Mouse (Mus musculus): ENCODE results near the gene Dusp23.

Dusp23 gene

DNA sequence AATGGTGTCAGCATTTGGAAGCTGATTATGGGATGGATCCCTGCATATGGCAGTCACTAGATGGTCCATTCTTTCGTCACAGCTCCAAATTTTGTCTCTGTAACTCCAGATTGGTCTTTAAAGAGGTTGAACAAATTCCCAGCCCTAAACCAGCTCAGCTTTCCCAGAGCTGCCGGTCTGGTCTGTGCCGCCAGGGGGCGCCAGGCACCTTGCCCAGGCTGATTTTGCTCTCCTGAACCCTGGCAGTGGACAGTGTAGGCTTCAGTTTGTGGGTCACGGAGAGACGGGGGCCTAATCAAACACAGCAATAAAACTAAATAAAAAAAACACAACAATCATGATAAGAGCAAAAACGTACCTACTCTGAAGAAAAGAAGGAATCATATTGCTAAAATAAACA lies 13.5 kb downstream of the Dusp23 start:
- peak; percentile 12 for DNase-seq (ENCODE audit: low spot score)

DNA sequence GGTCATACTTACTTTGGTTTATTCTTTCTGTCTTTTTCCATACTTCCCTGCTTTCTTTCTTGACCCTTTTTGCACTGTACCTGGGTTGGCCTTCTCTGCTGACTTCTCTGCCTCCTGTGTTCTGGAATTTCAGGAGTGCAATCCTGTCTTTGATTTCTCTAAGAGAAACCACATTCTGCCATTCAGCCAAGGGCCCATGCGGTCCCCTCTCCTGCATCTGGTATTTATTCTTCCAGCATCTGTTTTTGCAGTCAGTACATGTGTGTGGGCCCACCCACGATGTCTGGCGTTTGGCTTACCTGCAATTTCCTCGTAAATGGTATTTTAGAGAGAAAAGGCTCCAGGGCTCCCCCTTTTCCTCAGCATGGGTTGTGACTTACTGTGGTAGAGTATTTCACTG lies 14.6 kb downstream of the Dusp23 start:
- no peak for DNase-seq (ENCODE audit: low spot score)

DNA sequence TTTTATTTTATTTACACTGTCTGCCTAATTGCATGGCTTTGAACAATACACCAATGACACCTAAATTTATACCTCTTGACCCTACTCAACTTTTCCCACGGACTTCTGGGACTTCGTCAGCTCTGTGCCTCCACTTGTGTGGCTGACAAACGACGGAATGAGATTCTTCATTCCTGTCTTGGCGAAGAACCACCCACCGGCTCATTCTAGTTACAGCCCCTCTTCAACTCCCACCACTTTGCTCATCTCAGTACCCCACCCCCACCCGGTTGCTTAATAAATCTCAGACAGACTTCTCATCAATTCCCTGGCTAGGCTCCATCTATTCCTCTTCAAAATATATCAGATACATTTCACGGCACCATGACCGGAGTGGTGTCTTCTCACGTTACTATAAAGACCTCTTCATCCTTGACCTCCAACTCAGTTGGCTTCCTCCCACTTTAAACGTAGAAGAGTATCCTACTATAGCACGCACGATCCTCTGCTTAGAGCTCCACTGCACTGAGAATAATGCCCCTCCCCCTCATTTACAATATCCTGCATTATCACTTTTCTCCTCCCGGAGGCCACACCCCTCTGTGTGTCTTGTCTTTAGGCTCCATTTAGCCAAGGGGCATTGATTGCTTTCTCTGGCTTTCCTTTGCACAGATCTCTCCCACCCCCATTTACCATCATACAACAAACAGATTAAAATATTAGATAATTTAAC lies 15.2 kb downstream of the Dusp23 start:
- no peak for DNase-seq (ENCODE audit: low spot score)

DNA sequence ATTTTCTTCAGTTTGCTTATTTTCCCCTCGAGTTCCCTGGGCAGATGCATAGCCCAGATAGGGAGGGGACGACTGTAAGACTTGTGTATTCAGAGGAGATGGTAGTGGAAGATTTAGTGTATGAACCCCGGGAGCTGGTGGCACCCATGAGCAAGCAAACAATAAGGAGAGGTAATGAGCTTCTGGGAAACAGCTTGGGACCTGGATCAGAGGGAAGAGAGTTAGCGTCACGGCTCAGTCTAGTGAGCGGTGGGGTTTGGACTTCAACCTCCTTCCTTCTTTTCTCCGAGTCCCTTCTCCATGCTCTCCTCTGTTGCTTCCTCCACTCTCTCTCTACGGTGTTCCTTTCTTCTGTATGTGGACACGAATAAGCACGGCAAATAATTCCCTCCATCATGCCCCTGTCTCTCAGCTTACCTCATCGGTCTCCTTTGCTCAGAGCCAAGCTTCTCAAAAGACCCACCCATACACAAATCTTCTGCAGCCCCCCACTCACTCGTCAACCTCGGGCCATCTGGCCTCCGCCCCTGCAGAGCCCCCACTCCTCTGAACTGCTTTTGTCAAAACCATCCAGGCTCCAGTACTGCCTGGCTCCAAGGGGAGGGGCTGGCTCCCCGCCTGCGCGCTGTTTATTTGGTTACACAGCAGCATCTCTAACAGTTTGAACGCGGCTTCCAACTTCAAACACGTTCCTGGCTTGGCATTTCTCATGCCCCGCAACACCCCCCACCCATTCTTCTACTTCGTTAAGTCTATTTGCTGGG lies 16.0 kb downstream of the Dusp23 start:
- DNase-seq (ENCODE audit: low spot score), result no peak

DNA sequence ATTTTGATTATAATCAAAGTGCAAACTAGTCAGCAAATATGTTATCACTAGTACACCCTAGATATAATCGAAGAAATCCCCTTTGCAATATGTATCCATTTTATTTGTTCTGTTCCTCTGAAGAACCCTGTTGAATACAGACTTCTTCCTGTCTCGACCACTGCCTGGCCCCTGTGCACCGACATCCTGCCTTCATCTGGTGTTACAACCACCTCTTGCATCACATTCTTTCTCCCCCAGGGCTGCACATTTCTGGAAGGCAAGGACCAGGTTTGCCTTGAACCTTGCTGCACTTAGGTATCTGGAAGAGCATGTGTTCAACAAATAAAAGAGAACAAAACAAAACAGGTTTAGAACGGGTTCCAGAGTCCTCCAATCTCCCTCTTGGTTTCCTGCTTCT lies 17.4 kb downstream of the Dusp23 start:
- DNase-seq (ENCODE audit: low spot score), result no peak

DNA sequence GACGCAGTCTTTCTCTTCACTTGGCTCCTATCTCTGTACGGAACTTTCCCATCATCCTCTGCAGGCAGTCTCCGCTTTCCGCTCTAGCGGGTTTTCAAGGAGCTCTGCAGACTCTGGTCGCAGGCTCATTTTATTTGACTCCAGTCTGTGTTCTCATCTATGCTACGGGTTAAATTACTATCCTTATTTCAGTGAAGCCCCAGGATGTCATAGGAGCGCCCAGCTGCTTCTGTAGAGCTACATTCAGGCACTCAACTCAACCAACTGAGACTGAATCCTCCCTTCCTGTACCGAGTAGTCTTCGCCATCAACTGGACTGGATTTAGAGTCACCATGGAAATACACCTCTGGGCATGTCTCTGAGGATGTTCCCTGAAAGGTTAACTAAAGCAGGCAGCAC lies 18.1 kb downstream of the Dusp23 start:
- DNase-seq (ENCODE audit: low spot score), result no peak

DNA sequence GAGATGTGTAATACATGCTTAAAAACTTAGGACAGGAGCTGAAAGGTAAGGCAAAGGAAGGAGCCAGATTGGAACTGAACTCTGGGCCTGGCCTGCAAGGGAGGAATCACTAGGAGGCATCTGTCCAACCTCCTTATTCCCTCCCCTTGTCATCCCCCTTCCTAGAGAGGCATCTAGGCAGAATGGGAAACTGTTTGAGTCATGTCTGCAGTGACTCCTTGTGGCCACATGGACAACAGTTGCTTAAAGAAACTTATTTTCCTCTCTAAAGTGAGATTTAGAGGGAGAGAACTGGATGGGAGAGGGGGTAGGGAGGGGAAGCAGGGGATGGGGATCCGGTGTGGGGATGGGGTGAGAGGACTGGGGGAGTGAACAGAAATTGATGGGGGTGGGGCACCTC lies 20.0 kb downstream of the Dusp23 start:
- no peak for DNase-seq (ENCODE audit: low spot score)

DNA sequence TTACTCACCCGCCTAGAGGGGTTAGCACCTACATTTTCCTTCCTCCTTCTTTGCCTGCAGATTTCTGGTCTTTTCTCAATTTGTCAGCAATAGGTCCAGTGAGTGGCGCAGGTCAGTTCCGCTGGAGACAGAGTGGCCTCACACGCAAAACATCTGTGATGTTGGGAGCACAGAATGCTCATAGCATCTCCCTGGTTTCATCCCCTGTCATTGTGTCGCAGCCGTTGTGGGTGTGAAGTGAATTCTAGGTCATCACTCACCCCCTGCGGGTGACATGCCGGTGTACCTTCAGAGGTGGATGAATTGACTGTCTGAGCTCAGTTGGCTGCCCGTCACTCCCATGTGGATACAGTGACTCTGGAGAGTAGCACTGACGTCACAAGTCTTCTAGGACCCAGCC lies 21.5 kb downstream of the Dusp23 start:
- no peak for DNase-seq (ENCODE audit: low spot score)

DNA sequence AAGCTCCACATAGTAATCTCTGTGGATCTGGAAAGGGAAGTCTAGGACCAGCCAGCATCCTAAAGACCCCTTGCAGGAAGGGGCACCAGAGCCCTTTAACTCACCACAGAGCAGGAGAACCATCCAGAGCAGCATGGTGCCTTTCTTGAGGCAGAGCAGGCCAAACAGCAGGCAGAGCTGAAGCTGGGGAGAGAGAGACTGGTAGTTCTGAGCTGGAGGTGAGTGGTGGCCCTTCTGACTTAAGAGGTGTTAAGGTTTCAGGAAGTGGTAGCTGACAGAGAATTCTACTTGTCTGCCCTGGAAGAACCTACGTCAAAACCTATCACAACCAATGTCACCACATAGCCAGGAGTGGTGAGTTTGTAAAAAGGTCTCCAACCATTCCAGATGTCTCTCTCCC lies 30.4 kb downstream of the Dusp23 start, which contains the start of gene Fcrl6:
TSS of gene Fcrl6 (minus strand) at position 226 of the 400 bp plus-strand sequence.
- no peak for DNase-seq (ENCODE audit: low spot score)

DNA sequence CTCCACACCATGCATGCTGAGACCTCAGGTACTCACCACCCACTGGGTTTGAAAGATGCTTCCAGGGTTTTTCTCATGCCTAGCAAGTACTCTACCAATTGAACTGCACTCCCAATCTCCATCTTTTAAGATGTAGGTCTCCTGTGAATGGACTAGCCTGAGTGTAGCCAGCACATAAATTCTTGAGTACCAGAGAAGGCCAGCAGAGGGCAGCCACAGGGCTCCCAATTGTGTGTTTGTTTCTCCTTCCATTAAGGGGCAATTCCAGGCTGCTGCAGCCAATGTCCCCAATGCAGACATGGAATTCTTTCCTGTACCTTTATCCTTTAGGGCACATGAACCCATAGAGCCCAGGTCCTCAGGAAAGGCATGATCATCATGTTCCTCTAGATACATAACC lies 38.3 kb downstream of the Dusp23 start:
- no peak for DNase-seq (ENCODE audit: low spot score)

DNA sequence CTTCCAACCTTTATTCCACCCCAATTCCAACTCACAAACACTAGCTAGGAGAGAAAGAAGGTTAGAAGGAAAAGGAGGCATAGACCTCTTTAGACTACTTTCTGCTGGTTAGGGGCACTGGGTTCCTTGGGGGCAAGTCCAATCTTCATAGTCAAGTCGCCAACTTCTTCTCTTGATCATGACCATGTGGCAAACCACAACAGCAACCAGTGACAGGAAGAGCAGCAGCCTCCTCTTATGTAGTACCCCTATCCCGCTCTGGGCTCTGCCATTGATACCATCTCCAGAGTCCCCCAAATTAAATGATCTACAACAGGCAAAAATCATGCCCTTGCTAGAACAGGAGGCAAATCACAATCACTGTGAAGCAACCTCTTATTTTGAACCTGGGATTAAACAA lies 38.8 kb downstream of the Dusp23 start:
- no peak for DNase-seq (ENCODE audit: low spot score)

DNA sequence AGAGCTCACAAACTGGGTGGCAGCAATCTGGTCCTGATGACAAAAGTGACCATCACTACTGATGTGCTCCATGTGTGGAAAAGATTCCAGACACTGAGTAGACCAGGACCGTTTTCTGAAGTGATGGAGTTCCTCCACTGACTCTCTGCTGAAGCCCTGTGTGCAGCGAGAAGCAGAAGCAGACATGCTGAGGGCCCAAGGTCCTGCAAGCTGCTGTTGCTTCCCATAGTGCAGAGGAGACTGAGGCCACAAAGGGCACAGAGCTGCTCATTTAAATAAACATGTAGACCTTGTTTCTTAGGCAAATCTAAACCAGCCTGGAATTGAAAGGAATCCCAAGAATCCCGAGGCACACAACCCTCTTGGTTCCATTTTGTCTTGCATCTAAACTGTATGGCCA lies 39.4 kb downstream of the Dusp23 start:
- no peak for DNase-seq (ENCODE audit: low spot score)

DNA sequence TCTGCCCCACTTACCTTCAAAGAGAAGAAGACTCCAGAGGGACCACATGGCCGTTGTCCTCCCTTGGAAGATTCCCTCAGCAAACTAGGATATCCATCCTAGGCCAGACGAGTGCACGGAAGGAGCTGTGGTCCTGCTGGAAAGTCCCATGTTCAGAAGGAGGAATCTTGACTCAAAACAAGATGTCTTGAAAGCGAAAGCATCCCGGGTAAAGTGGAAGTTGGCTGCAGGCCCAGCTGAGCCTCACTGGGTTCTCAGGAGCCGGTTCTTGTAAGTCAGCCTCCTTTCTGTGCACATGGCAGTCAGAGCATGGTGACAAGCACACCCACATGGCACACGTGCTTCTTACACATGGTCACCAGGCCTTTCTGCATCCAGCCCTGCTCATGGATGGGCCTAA lies 42.4 kb downstream of the Dusp23 start, which contains the start of gene Slamf8:
TSS of gene Slamf8 (minus strand) at position 184 of the 400 bp plus-strand sequence.
- no peak for DNase-seq (ENCODE audit: low spot score)

DNA sequence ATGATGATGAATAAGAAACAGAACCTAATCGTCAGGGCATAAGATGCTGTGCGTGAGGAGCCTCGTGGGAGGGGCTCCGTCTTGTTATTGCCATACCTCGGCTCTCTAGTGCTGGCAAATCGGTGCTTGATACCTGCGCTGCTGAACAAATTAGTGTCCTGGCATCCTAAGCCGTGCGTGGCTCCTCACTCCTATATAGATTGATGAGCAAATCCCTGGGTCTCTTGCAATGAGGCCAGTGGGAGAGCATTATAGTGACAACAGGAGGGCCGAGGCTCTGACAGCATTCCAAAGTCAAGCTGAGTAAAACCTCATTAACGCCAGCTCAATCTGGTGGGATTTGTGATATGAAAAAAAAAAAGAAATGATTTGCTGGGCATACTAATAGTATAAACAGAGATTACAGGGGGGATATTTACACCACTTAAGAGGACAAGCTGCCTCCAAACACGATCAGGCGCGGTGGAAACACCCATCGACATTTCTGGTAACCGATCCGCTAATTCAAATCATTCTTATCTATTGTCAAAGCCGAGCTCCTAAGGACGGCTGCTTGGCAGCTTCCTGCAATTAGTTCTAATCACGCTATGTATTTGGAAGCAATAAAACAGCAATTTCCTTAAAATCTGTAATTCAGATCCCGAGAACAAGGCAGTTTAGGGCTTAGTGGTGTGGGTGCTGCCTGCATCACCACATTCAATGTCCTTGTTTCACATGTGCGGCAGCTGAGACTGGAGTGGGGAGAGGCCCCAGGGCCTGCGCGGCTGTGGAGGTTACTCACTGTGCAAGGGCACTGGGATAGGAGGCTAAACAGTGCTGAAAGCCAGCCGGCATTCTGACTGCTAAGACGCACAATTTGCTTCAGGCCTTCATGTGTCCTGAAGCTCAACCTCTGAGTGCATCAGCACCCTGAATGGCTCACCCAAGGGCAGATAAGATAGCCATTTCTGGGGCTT lies 46.9 kb downstream of the Dusp23 start:
- no peak for DNase-seq (ENCODE audit: low spot score)

DNA sequence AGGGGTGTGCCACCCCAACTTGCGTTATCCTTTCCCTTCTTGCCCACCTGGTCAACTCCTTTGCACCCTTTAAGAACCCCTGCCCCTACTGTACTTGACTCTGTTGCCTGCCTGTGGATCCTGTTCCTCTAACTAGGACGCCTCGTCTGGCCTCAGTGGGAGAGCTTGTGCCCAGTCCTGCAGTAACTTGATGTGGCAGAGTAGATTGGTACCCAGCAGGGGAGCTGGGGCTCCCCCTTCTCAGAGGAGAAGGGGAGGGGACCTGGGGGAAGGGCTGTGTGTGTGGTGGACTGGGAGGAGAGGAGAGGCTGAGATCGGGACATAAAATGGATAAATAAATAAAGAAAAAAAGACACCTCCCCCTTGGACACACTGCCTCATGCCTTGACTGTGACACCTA lies 47.7 kb downstream of the Dusp23 start:
- DNase-seq (ENCODE audit: low spot score), result no peak

DNA sequence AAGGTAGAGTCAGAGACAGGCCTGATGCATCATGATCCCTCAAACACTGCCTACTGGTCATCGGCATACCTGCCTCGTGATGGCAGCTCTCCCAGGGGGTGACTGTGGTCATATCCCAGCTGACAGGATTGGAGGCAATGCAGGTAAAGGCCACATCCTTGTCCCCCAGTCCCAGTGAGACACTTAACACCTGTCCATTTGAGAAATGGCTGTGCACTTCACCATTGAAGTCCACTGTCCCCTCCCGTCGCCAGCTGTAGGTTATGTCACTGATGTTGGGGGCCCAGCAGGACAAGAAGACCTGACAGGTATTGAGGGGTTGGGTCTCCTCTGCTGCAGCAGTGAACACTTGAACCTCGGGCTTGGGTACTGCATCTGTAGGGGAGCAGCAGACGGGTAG lies 48.5 kb downstream of the Dusp23 start:
- no peak for DNase-seq (ENCODE audit: low spot score)

DNA sequence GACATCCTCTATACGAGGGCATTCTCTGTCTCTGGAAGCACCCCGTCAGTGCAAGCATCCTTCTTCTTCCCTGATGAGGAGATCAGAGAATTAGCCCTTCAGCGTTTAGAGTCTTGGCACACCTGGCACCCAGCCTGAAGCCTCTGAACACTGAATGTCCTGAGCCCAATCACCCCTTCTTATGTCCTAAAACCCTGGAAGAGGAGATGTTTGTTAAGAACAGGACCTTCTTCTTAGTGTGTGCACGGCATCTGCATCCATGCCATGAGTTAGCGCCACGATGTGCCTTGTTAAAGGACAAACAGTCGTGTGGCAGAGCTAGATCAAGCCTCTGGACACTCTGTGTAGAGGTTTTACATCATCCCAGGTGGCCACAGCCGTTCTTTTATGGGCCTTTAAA lies 50.3 kb downstream of the Dusp23 start:
- DNase-seq (ENCODE audit: low spot score), result no peak

All from spleen, adult 12 weeks (tissue).